ENCODE assay signal across 9 mouse cellular contexts in genomic region chr19:5408057-5409001, GRCm38 (mm10). TPM values are rescaled to one million over a fixed set of nuclear protein-coding genes. Genes with fewer than 3 reads are reported as not detected.
A peak's percentile ranks its signal among the peaks of the same experiment; 100 is the strongest.
DNase-seq lines count a peak whose midpoint lies in the region; ATAC-seq and TF ChIP-seq lines count a peak whose summit lies in the region.
"Had no signal": no experiment of that assay in that cellular context is flagged by ENCODE, and none has a peak within 500 bp of the region (broad histone marks: within the 10 kb centered on the region; RNA-seq: fewer than 3 reads in every experiment).

No protein-coding gene starts in this region.

- no peak overlapping the region for H3K4me3 ChIP-seq in testis, adult 2 months (ENCODE audit: control insufficient read depth, low read depth, low read length)
- H3K4me3 ChIP-seq in heart, embryonic 16.5 days (ENCODE audit: low read length), result no peak overlapping the region; the same call in 1 of the 2 replicates
- peak overlapping the region; percentile 83 for H3K4me3 ChIP-seq in liver, embryonic 14.5 days (ENCODE audit: insufficient read depth in 1 of 2, low read depth in 2 of 2, low read length in 2 of 2)

- no peak overlapping the region; the same call in 1 of the 2 replicates for H3K9ac ChIP-seq in heart, embryonic 16.5 days (ENCODE audit: low read length)
- H3K9ac ChIP-seq in liver, embryonic 14.5 days (replicated peaks), result peak overlapping the region; percentile 98

- ATAC-seq in heart, embryonic 16.5 days (replicated peaks; ENCODE audit: extremely low read depth, insufficient read depth, low FRiP score), result no peak
- no peak for ATAC-seq in liver, embryonic 14.5 days (ENCODE audit: insufficient read depth)
- no peak for ATAC-seq in frontal cortex, adult (ENCODE audit: low TSS enrichment)

- no peaks in the 10 kb centered on the region for H3K36me3 ChIP-seq in testis, adult 2 months (ENCODE audit: control insufficient read depth, insufficient read depth, low read length)
- no peaks in the 10 kb centered on the region for H3K36me3 ChIP-seq in heart, embryonic 16.5 days (ENCODE audit: control insufficient read depth, insufficient read depth)
- no peaks in the 10 kb centered on the region for H3K36me3 ChIP-seq in liver, embryonic 14.5 days (replicated peaks; ENCODE audit: control insufficient read depth, insufficient read depth, low read depth)
- H3K36me3 ChIP-seq: embryonic facial prominence, embryonic 15.5 days had no signal

- WGBS in heart, embryonic 16.5 days, result 63% methylated on average over 13 of the region's 13 CpGs
- 68% methylated on average over 13 of the region's 13 CpGs for WGBS in liver, embryonic 14.5 days (ENCODE audit: insufficient replicate concordance)

- no peaks in the 10 kb centered on the region for H3K9me3 ChIP-seq in heart, embryonic 16.5 days (replicated peaks; ENCODE audit: control insufficient read depth, low read length)
- no peaks in the 10 kb centered on the region for H3K9me3 ChIP-seq in liver, embryonic 14.5 days (ENCODE audit: control insufficient read depth, low read length)
- H3K9me3 ChIP-seq: embryonic facial prominence, embryonic 15.5 days had no signal

- TF ChIP-seq EP300 in liver, embryonic 14.5 days (IDR thresholded peaks at IDR 0.05; ENCODE audit: low read depth), result no peak

- DNase-seq in testis, postnatal 10 days (ENCODE audit: low spot score), result no peak
- no peak for DNase-seq in liver, embryonic 14.5 days (ENCODE audit: low read depth in 3 of 3, low spot score in 3 of 3)
- DNase-seq in spleen, adult 18-20 months, result no peak
- no peak for DNase-seq in ovary, postnatal 36 days (ENCODE audit: low spot score)

- H3K4me2 ChIP-seq in heart, embryonic 16.5 days (ENCODE audit: low read depth, low read length), result peak overlapping the region; percentile 68
- H3K4me2 ChIP-seq in liver, embryonic 14.5 days (ENCODE audit: low read depth), result peak overlapping the region; percentile 82

- no peak for TF ChIP-seq POLR2A in testis, adult 2 months (IDR thresholded peaks at IDR 0.05; ENCODE audit: control insufficient read depth, low read depth, low read length)

- peak overlapping the region; percentile 23; the same call in 1 of the 2 replicates for H3K27ac ChIP-seq in testis, adult 2 months (ENCODE audit: control insufficient read depth, insufficient read depth, low read depth, low read length)
- peak overlapping the region; percentile 60 for H3K27ac ChIP-seq in heart, embryonic 16.5 days (ENCODE audit: low read length)
- peak overlapping the region; percentile 96; the same call in 1 of the 2 replicates for H3K27ac ChIP-seq in liver, embryonic 14.5 days

- no peak for TF ChIP-seq CTCF in testis, adult 2 months (IDR thresholded peaks at IDR 0.05; ENCODE audit: control insufficient read depth, insufficient read depth, insufficient replicate concordance, low read depth, low read length)
- TF ChIP-seq CTCF in liver, embryonic 14.5 days (IDR thresholded peaks at IDR 0.05; ENCODE audit: low read depth), result no peak

- H3K27me3 ChIP-seq in testis, adult 2 months (ENCODE audit: control insufficient read depth, insufficient read depth, low read length), result no peaks in the 10 kb centered on the region
- H3K27me3 ChIP-seq in heart, embryonic 16.5 days (ENCODE audit: control insufficient read depth, insufficient read depth, low read length), result no peaks in the 10 kb centered on the region
- H3K27me3 ChIP-seq in liver, embryonic 14.5 days (ENCODE audit: control insufficient read depth, insufficient read depth, low read length), result no peaks in the 10 kb centered on the region
- H3K27me3 ChIP-seq: embryonic facial prominence, embryonic 15.5 days had no signal

- peaks cover 7% of the 10 kb centered on the region for H3K4me1 ChIP-seq in testis, adult 2 months (ENCODE audit: control insufficient read depth, insufficient read depth, low read length)
- H3K4me1 ChIP-seq in heart, embryonic 16.5 days (ENCODE audit: control insufficient read depth, insufficient read depth, low read length), result peaks cover 25% of the 10 kb centered on the region
- peaks cover 0 to 13% of the 10 kb centered on the region in 2 experiments; a peak in 3 of 4 replicates for H3K4me1 ChIP-seq in liver, embryonic 14.5 days (replicated peaks; ENCODE audit: control insufficient read depth in 2 of 2, insufficient read depth in 2 of 2, low read length in 1 of 2)

RNA-seq across cellular contexts. Expression of gene Tsga10ip, which starts 6.0 kb away (rescaled TPM):
- polyA plus RNA-seq in testis, adult 2 months (2012; rRNA removed), result 353 and 423 TPM in 2 replicates
- 1.6 and 2.1 TPM in 2 replicates for polyA plus RNA-seq in heart, embryonic 16.5 days (2015; fragmentation: Nextera tagmentation; extraction: Ambion mirVana)
- not detected in 2 replicates for polyA plus RNA-seq in liver, embryonic 14.5 days (2012; rRNA removed)
- 0.09 TPM in 1 of 2 replicates, not detected in the other for polyA plus RNA-seq in liver, embryonic 14.5 days (2014; fragmentation: Nextera tagmentation; extraction: Ambion mirVana)
- polyA plus RNA-seq: stomach, embryonic 14.5 days had no signal

RNA-seq across cellular contexts. Expression of gene Drap1, which starts 16.4 kb away (rescaled TPM):
- polyA plus RNA-seq in testis, adult 2 months (2012; rRNA removed), result 290 and 345 TPM in 2 replicates
- polyA plus RNA-seq in heart, embryonic 16.5 days (2015; fragmentation: Nextera tagmentation; extraction: Ambion mirVana), result 219 and 232 TPM in 2 replicates
- polyA plus RNA-seq in liver, embryonic 14.5 days (2012; rRNA removed), result 38.6 and 64.0 TPM in 2 replicates
- 58.5 and 58.9 TPM in 2 replicates for polyA plus RNA-seq in liver, embryonic 14.5 days (2014; fragmentation: Nextera tagmentation; extraction: Ambion mirVana)

RNA-seq across cellular contexts. Expression of gene AI837181, which starts 16.6 kb away (rescaled TPM):
- polyA plus RNA-seq in testis, adult 2 months (2012; rRNA removed), result 82.3 and 88.1 TPM in 2 replicates
- 34.6 and 41.8 TPM in 2 replicates for polyA plus RNA-seq in heart, embryonic 16.5 days (2015; fragmentation: Nextera tagmentation; extraction: Ambion mirVana)
- 16.7 and 19.9 TPM in 2 replicates for polyA plus RNA-seq in liver, embryonic 14.5 days (2012; rRNA removed)
- polyA plus RNA-seq in liver, embryonic 14.5 days (2014; fragmentation: Nextera tagmentation; extraction: Ambion mirVana), result 10.7 and 11.9 TPM in 2 replicates

RNA-seq across cellular contexts. Expression of gene Sart1, which starts 19.8 kb away (rescaled TPM):
- 27.4 and 32.8 TPM in 2 replicates for polyA plus RNA-seq in testis, adult 2 months (2012; rRNA removed)
- polyA plus RNA-seq in heart, embryonic 16.5 days (2015; fragmentation: Nextera tagmentation; extraction: Ambion mirVana), result 49.6 and 54.7 TPM in 2 replicates
- 13.1 and 21.7 TPM in 2 replicates for polyA plus RNA-seq in liver, embryonic 14.5 days (2012; rRNA removed)
- polyA plus RNA-seq in liver, embryonic 14.5 days (2014; fragmentation: Nextera tagmentation; extraction: Ambion mirVana), result 24.1 and 26.6 TPM in 2 replicates

RNA-seq across cellular contexts. Expression of gene Fosl1, which starts 39.0 kb away (rescaled TPM):
- 3.2 TPM in 2 replicates for polyA plus RNA-seq in testis, adult 2 months (2012; rRNA removed)
- 0.16 TPM in 1 of 2 replicates, not detected in the other for polyA plus RNA-seq in heart, embryonic 16.5 days (2015; fragmentation: Nextera tagmentation; extraction: Ambion mirVana)
- polyA plus RNA-seq in liver, embryonic 14.5 days (2012; rRNA removed), result 0.02 TPM in 1 of 2 replicates, not detected in the other
- not detected in 2 replicates for polyA plus RNA-seq in liver, embryonic 14.5 days (2014; fragmentation: Nextera tagmentation; extraction: Ambion mirVana)
- polyA plus RNA-seq: embryonic facial prominence, embryonic 15.5 days; stomach, embryonic 14.5 days had no signal

Comparison
In these comparisons a context has a peak if more than half of its experiments do, and no peak if none do; other contexts are left out.
1. H3K27ac ChIP-seq: peak in every context shown above with its lines; median percentile 96 in liver, embryonic 14.5 days; 60 in heart, embryonic 16.5 days; 23 in testis, adult 2 months.
2. H3K4me3 ChIP-seq: peak in liver, embryonic 14.5 days (2 of 2); none in testis, adult 2 months (single experiment) and heart, embryonic 16.5 days (single experiment).
3. RNA of gene Tsga10ip, which starts 6.0 kb away (polyA plus RNA-seq): 353 to 423 TPM in testis, adult 2 months; 1.6 to 2.1 TPM in heart, embryonic 16.5 days and 0.09 TPM in liver, embryonic 14.5 days; every median in the first group is over 100 times any median in the second.